Comparison of ENCODE assay signal across 33 mouse cellular contexts in genomic region chr10:16317026-16317425, GRCm38 (mm10).
"Had no signal": no experiment of that assay in that cellular context is flagged by ENCODE, and none has a peak within 500 bp of the region (broad histone marks: within the 10 kb centered on the region; RNA-seq: fewer than 3 reads in every experiment).

No protein-coding gene starts in this region.

- H3K4me1 ChIP-seq: heart, embryonic 12.5 days; heart, embryonic 13.5 days; heart, embryonic 15.5 days; hindbrain, embryonic 10.5 days; hindbrain, embryonic 12.5 days; hindbrain, embryonic 13.5 days; hindbrain, embryonic 15.5 days; intestine, embryonic 15.5 days; kidney, embryonic 15.5 days had no signal

- DNase-seq: heart, postnatal 10 days; heart, postnatal 14 days; heart, postnatal 4 days; kidney, adult 11 months; kidney, adult 18-20 months; kidney, adult 2 months; kidney, adult 8-10 months; kidney, adult 9 months; kidney, postnatal 10 days; kidney, postnatal 14 days; kidney, postnatal 25 days; kidney, postnatal 36 days; kidney, postnatal 4 days; layer of hippocampus, adult 9-11 months; layer of hippocampus, postnatal 36 days had no signal

- H3K27me3 ChIP-seq: heart, embryonic 12.5 days; heart, embryonic 13.5 days; heart, embryonic 15.5 days; hindbrain, embryonic 12.5 days; hindbrain, embryonic 13.5 days; hindbrain, embryonic 15.5 days; intestine, embryonic 15.5 days; kidney, embryonic 15.5 days had no signal

- H3K4me3 ChIP-seq: heart, embryonic 12.5 days; heart, embryonic 13.5 days; heart, embryonic 15.5 days; hindbrain, embryonic 10.5 days; hindbrain, embryonic 12.5 days; hindbrain, embryonic 13.5 days; hindbrain, embryonic 15.5 days; intestine, embryonic 15.5 days; kidney, embryonic 15.5 days; layer of hippocampus, adult 2 months; left cerebral cortex, adult 2 months had no signal

- H3K9ac ChIP-seq: heart, embryonic 12.5 days; heart, embryonic 13.5 days; heart, embryonic 15.5 days; hindbrain, embryonic 12.5 days; hindbrain, embryonic 13.5 days; hindbrain, embryonic 14.5 days; hindbrain, embryonic 15.5 days; intestine, embryonic 15.5 days; kidney, embryonic 15.5 days had no signal

- H3K4me2 ChIP-seq: heart, embryonic 12.5 days; heart, embryonic 13.5 days; heart, embryonic 15.5 days; hindbrain, embryonic 12.5 days; hindbrain, embryonic 13.5 days; hindbrain, embryonic 14.5 days; hindbrain, embryonic 15.5 days; intestine, embryonic 15.5 days; kidney, embryonic 15.5 days had no signal

- H3K36me3 ChIP-seq: heart, embryonic 12.5 days; heart, embryonic 13.5 days; heart, embryonic 15.5 days; hindbrain, embryonic 10.5 days; hindbrain, embryonic 12.5 days; hindbrain, embryonic 13.5 days; hindbrain, embryonic 15.5 days; intestine, embryonic 15.5 days; kidney, embryonic 15.5 days had no signal

- H3K27ac ChIP-seq: heart, embryonic 13.5 days; heart, embryonic 15.5 days; hindbrain, embryonic 10.5 days; hindbrain, embryonic 12.5 days; hindbrain, embryonic 13.5 days; hindbrain, embryonic 14.5 days; hindbrain, embryonic 15.5 days; hindbrain, postnatal 0 days; intestine, embryonic 15.5 days; kidney, embryonic 15.5 days; kidney, postnatal 0 days; layer of hippocampus, adult 2 months; left cerebral cortex, adult 2 months had no signal

- H3K9me3 ChIP-seq: heart, embryonic 12.5 days; heart, embryonic 13.5 days; heart, embryonic 15.5 days; hindbrain, embryonic 10.5 days; hindbrain, embryonic 12.5 days; hindbrain, embryonic 13.5 days; hindbrain, embryonic 15.5 days; intestine, embryonic 15.5 days; kidney, embryonic 15.5 days had no signal

- ATAC-seq: hindbrain, embryonic 16.5 days; hindbrain, postnatal 0 days; inflammation-experienced regulatory T-cells, adult 6 months; intestine, embryonic 15.5 days; intestine, embryonic 16.5 days; intestine, postnatal 0 days had no signal
